Mouse (Mus musculus): ENCODE measurements around the gene Nicn1. TPM values are rescaled to one million over a fixed set of nuclear protein-coding genes. Genes with fewer than 3 reads are reported as not detected.

The Nicn1 gene
- polyA plus RNA-seq, 1 experiment from 2014 or later, result 7.7 TPM

- no peak for DNase-seq
- TF ChIP-seq EP300 (IDR thresholded peaks at IDR 0.05; ENCODE audit: low read depth) (no peak), CTCF (IDR thresholded peaks at IDR 0.05; ENCODE audit: low read depth) (no peak)
- H3K4me2 ChIP-seq (ENCODE audit: low read depth, low read length), result no peak overlapping the region
- no peak for ATAC-seq
- no peak overlapping the region for H3K27ac ChIP-seq (ENCODE audit: low read depth)
- H3K4me3 ChIP-seq (ENCODE audit: low read depth, low read length), result no peak overlapping the region
- 70% methylated on average over 4 of the region's 4 CpGs for WGBS (ENCODE audit: insufficient replicate concordance)
- no peak overlapping the region for H3K9ac ChIP-seq (replicated peaks)
- H3K36me3 ChIP-seq (replicated peaks; ENCODE audit: insufficient read depth, low read length), result no peaks in the 10 kb centered on the region
- no peaks in the 10 kb centered on the region for H3K27me3 ChIP-seq (ENCODE audit: insufficient read depth, low read length)
- H3K4me1 ChIP-seq (ENCODE audit: insufficient read depth), result peaks cover 13% of the 10 kb centered on the region
- H3K9me3 ChIP-seq (ENCODE audit: low read length), result no peaks in the 10 kb centered on the region
These were observed 29.7 kb upstream of the Nicn1 start for GRCm38 (mm10) chr9:108260526-108260925.

GRCm38 (mm10) chr9:108261865-108262264, 28.4 kb upstream of the Nicn1 start:
- Histone ChIP-seq H3K9ac (replicated peaks) (no peak overlapping the region; the same call in 1 of the 2 replicates), H3K9me3 (ENCODE audit: low read length) (no peaks in the 10 kb centered on the region), H3K4me2 (ENCODE audit: low read depth, low read length) (peak overlapping the region; percentile 98), H3K36me3 (replicated peaks; ENCODE audit: insufficient read depth, low read length) (no peaks in the 10 kb centered on the region), H3K27me3 (ENCODE audit: insufficient read depth, low read length) (no peaks in the 10 kb centered on the region), H3K4me1 (ENCODE audit: insufficient read depth) (peaks cover 13% of the 10 kb centered on the region), H3K27ac (ENCODE audit: low read depth) (no peak overlapping the region), H3K4me3 (ENCODE audit: low read depth, low read length) (no peak overlapping the region)
- ATAC-seq, result no peak
- TF ChIP-seq CTCF (IDR thresholded peaks at IDR 0.05; ENCODE audit: low read depth) (no peak), EP300 (IDR thresholded peaks at IDR 0.05; ENCODE audit: low read depth) (no peak)
- no peak for DNase-seq
- 68% methylated on average over 7 of the region's 7 CpGs for WGBS (ENCODE audit: insufficient replicate concordance)

- 54% methylated on average over 11 of the region's 11 CpGs for WGBS (ENCODE audit: insufficient replicate concordance)
These were observed 27.7 kb upstream of the Nicn1 start for GRCm38 (mm10) chr9:108262494-108263049.

GRCm38 (mm10) chr9:108263131-108263681, 27.0 kb upstream of the Nicn1 start:
- DNase-seq, result no peak
- Histone ChIP-seq H3K36me3 (replicated peaks; ENCODE audit: insufficient read depth, low read length) (no peaks in the 10 kb centered on the region), H3K27ac (ENCODE audit: low read depth) (peak overlapping the region; percentile 89), H3K9ac (replicated peaks) (peak overlapping the region; percentile 82), H3K4me1 (ENCODE audit: insufficient read depth) (peaks cover 17% of the 10 kb centered on the region), H3K4me2 (ENCODE audit: low read depth, low read length) (peak overlapping the region; percentile 98), H3K27me3 (ENCODE audit: insufficient read depth, low read length) (no peaks in the 10 kb centered on the region), H3K9me3 (ENCODE audit: low read length) (no peaks in the 10 kb centered on the region), H3K4me3 (ENCODE audit: low read depth, low read length) (peak overlapping the region; percentile 82)
- ATAC-seq, result peak; percentile 60
- WGBS (ENCODE audit: insufficient replicate concordance), result 2% methylated on average over 43 of the region's 62 CpGs
- no peak for TF ChIP-seq EP300 (IDR thresholded peaks at IDR 0.05; ENCODE audit: low read depth)
- no peak for TF ChIP-seq CTCF (IDR thresholded peaks at IDR 0.05; ENCODE audit: low read depth)

More at GRCm38 (mm10) chr9:108262494-108263049, 27.7 kb upstream of the Nicn1 start:
- H3K4me2 ChIP-seq (ENCODE audit: low read depth, low read length), result peak overlapping the region; percentile 98
- TF ChIP-seq CTCF (IDR thresholded peaks at IDR 0.05; ENCODE audit: low read depth), result no peak
- TF ChIP-seq EP300 (IDR thresholded peaks at IDR 0.05; ENCODE audit: low read depth), result no peak
- DNase-seq (no peak), ATAC-seq (no peak)
- peak overlapping the region; percentile 82 for H3K9ac ChIP-seq (replicated peaks)
- peaks cover 15% of the 10 kb centered on the region for H3K4me1 ChIP-seq (ENCODE audit: insufficient read depth)
- no peaks in the 10 kb centered on the region for H3K36me3 ChIP-seq (replicated peaks; ENCODE audit: insufficient read depth, low read length)
- peak overlapping the region; percentile 82 for H3K4me3 ChIP-seq (ENCODE audit: low read depth, low read length)
- no peaks in the 10 kb centered on the region for H3K9me3 ChIP-seq (ENCODE audit: low read length)
- no peaks in the 10 kb centered on the region for H3K27me3 ChIP-seq (ENCODE audit: insufficient read depth, low read length)
- peak overlapping the region; percentile 89 for H3K27ac ChIP-seq (ENCODE audit: low read depth)

GRCm38 (mm10) chr9:108263690-108264190, 26.5 kb upstream of the Nicn1 start, which contains the start of gene Dag1:
TSS of gene Dag1 (minus strand) at chr9:108263958.
- Histone ChIP-seq H3K4me3 (ENCODE audit: low read depth, low read length) (peak within 1 kb of the TSS; percentile 82), H3K9ac (replicated peaks) (peak within 1 kb of the TSS; percentile 82), H3K27me3 (ENCODE audit: insufficient read depth, low read length) (no peaks in the 10 kb centered on the region), H3K27ac (ENCODE audit: low read depth) (peak within 1 kb of the TSS; percentile 89), H3K4me1 (ENCODE audit: insufficient read depth) (peaks cover 17% of the 10 kb centered on the region), H3K4me2 (ENCODE audit: low read depth, low read length) (peak within 1 kb of the TSS; percentile 98), H3K9me3 (ENCODE audit: low read length) (no peaks in the 10 kb centered on the region), H3K36me3 (replicated peaks; ENCODE audit: insufficient read depth, low read length) (no peaks in the 10 kb centered on the region)
- no peak for TF ChIP-seq EP300 (IDR thresholded peaks at IDR 0.05; ENCODE audit: low read depth)
- no peak for TF ChIP-seq CTCF (IDR thresholded peaks at IDR 0.05; ENCODE audit: low read depth)
- WGBS (ENCODE audit: insufficient replicate concordance), result 0% methylated on average over 51 of the region's 71 CpGs
- DNase-seq (peak; percentile 100), ATAC-seq (peak; percentile 96)

- Histone ChIP-seq H3K4me1 (ENCODE audit: insufficient read depth) (peaks cover 19% of the 10 kb centered on the region), H3K4me3 (ENCODE audit: low read depth, low read length) (peak overlapping the region; percentile 82), H3K4me2 (ENCODE audit: low read depth, low read length) (peak overlapping the region; percentile 98), H3K27ac (ENCODE audit: low read depth) (peak overlapping the region; percentile 89), H3K9me3 (ENCODE audit: low read length) (no peaks in the 10 kb centered on the region), H3K9ac (replicated peaks) (peak overlapping the region; percentile 82), H3K36me3 (replicated peaks; ENCODE audit: insufficient read depth, low read length) (no peaks in the 10 kb centered on the region), H3K27me3 (ENCODE audit: insufficient read depth, low read length) (no peaks in the 10 kb centered on the region)
- ATAC-seq, result peak; percentile 30
- peak; percentile 58 for DNase-seq
- 11% methylated on average over 10 of the region's 10 CpGs for WGBS (ENCODE audit: insufficient replicate concordance)
- no peak for TF ChIP-seq EP300 (IDR thresholded peaks at IDR 0.05; ENCODE audit: low read depth)
- TF ChIP-seq CTCF (IDR thresholded peaks at IDR 0.05; ENCODE audit: low read depth), result no peak
These were observed 25.9 kb upstream of the Nicn1 start for GRCm38 (mm10) chr9:108264191-108264921.
